Mouse (Mus musculus): ENCODE data around the gene Adnp.

- TF ChIP-seq GATA1 (IDR thresholded peaks at IDR 0.05; ENCODE audit: borderline replicate concordance, low read length): no peak
- no peak for TF ChIP-seq CTCF (IDR thresholded peaks at IDR 0.05; ENCODE audit: low read depth, low read length)
- TF ChIP-seq POLR2AphosphoS5 (IDR thresholded peaks at IDR 0.05; ENCODE audit: insufficient replicate concordance, low read depth, low read length): no peak
- TF ChIP-seq GATA2 (IDR thresholded peaks at IDR 0.05; ENCODE audit: borderline replicate concordance, low read depth, low read length): no peak
- no peak for TF ChIP-seq TAL1 (conservative IDR thresholded peaks at IDR 0.05; ENCODE audit: low read depth, low read length)
Measured at GRCm38 (mm10) chr2:168155666-168156065, 51.2 kb downstream of the Adnp start.
